Mouse (Mus musculus) frontal cortex, adult 2 months (tissue): ENCODE data around the gene Pih1d3. TPM values are rescaled to one million over a fixed set of nuclear protein-coding genes. Genes with fewer than 3 reads are reported as not detected.

ENCODE experiments used
- DNase-seq, 2 experiments: peaks; one replicate each; pipeline ENCODE4 v3.0.0; 2022; ENCODE audit warnings: low spot score in 1 of 2; ENCODE audit errors: extremely low spot score in 1 of 2
- polyA plus RNA-seq: library from polyadenylated mRNA; depleted of rRNA; stranded (reverse); fragments of >200 nt; gene quantifications from 2 replicates; pipeline ENCODE4 v1.2.3, GENCODE M21; 2012; rRNA removed

The Pih1d3 gene
- not detected in 2 replicates for polyA plus RNA-seq

DNA sequence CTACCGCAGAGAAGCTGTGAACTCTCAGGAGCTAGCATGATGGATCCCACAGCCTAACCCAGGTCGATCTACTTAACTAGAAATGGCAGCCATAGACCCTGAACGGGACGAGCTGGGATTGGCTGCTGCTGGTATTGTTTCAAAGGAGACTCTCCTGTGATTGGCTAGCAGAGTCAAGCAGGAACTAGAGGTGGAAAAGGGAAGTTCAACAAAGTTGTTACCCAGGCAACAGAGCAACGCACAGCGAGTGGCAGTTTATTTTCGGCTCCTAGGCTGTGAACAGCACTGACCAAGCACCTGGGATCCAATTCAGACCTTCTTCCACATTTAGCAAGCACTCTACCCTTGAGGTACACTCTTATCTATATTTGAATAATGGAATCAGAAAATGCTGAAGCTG is at the start of gene Pih1d3, which contains the start of gene 4931428L18Rik:
TSS of gene Pih1d3 (plus strand) at position 275 of the 400 bp plus-strand sequence.
TSS of gene 4931428L18Rik (minus strand) at position 121 of the 400 bp plus-strand sequence.
- DNase-seq: no peak

DNA sequence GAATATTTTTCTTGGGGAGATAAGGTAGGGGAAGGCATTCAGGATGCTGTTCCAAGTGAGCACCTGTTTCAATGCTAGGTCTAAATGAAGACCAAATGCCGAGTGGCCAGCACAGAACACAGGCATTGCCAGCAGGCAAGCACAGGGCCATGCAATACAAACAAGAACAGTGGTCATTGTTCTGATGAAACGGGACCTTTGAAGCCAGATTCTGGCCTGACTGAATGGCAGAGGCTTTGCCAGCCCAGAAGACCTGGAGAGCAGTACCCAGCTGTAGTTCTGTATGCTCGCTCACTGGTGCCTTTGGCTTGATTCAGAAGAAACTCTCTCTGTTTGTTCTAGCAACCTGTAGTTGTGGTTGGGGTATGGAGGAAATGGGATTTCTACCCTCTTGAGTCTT is 47.2 kb upstream of the Pih1d3 start:
- DNase-seq: no peak

DNA sequence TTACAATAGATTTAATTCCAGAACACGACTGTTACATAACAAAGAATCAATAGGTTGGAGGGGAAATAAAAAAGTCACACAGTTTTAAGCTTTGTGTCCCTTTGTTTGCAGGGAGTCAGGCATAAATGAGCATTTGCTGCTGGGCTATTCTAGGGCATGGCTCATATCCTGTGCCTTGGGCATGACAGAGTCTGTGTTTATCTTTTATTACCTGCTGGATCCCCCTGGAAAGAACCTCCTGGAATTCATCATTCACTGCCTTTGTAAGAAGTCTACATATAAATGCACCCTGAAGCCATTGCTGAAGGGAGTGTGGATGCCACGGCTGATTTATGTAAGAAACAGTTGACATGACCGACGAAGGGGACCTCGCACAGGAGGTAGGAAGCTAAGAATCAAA is 46.5 kb upstream of the Pih1d3 start, which contains the start of gene Lgsn:
TSS of gene Lgsn (plus strand) at position 301 of the 400 bp plus-strand sequence.
- DNase-seq: no peak

DNA sequence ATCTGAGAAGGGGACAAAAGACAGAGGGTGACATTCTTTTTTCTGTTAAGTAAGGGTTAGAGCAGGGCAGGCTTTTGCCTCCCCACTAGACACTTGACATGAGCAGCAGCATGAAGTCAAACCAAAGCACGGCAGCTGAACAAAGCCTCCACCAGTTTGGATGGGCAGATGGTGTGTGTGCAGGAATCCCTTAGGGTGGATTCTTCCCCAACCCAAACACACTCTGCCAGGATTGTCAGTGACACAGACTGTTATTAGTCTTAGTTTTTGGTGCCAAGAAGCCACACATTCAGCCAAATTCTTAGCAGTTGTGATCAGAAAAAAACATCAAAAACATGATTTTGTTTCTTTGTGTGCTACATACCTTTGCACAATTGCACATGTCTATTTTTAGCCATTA is 44.4 kb upstream of the Pih1d3 start:
- peak in 1 of 2 experiments; percentile 16 for DNase-seq

DNA sequence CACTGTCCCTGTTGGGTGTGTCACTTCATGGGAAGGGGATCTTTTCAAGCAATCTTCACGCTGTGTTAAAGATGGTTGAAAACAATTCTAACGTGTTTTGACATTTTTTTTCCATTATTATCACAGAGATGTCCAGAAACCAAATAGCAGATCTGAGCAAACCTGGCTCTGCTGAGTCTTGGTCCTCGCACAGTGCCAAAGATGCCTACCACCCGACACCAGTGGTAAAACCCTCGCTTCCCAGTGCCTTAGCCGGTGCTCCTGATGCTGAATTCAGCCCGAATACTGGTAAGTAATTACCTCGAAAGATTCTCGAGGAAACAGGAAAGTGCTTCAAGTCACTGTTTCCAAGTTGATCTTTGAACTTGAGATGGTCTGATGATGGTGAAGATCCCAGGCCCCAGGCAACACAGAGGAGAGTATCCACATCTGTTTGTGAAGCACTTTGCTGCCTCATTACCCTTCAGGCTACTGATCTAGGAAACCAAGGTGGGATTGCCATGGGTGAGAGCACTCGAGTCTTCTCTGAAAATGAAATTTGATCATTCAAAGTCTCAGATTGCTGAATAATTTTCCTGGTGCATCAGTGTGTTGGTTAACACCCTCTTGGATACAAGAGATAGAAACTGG is 32.3 kb upstream of the Pih1d3 start:
- DNase-seq: no peak

DNA sequence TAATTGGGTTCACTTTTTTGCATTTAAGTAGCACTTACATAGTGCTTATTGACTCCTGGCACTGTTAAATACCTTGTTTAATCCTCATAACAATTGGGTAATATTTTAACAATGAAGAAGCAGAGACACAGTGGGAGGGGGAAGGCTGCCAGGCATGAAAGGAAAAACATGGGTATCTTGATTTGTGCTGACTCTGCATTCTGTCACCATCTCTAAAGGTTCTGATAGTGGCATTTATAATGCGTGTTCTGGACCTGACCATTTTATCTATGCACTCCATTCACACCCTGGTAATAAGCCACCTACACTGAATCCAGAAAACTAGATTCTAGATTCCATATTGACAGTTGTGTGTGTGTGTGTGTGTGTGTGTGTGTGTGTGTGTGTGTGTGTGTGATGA is 27.0 kb upstream of the Pih1d3 start:
- no peak for DNase-seq

DNA sequence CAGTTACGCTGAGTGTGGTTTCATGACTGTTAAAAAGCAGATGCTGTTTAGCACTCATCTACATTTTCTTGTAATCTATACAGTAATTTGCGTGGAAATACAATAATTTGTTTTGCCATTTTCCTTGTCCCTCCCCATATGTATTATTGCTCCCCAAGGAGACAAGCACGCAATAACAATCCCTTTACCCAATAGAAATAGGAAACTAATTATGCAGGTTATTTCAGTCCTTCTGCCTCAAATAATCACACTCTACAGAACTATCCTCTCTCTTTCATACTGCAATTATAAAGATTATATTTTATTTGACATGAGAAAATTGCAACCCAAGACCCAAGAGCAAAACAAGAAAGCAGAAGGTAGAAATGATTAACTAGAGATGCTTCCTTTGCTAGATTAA is 25.7 kb upstream of the Pih1d3 start:
- DNase-seq: no peak

DNA sequence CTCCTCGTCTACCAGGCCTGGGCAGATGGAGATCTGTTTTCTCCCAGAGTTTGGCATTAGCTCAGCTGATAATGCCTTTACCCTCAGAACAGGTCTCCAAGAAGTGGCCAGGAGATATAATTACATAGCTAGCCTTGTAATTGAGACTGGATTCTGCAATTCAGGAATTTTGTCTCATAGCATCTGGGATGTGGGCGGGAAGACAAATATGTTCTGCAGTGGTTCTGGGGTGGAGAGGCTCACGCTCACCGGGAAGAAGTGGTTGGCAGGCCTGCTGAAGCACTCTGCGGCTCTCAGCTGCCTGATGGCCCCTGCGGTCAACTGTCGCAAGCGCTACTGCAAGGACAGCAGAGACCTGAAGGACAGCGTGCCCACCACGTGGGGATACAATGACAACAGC is 18.9 kb upstream of the Pih1d3 start:
- DNase-seq: peak; percentile 16 to 63

DNA sequence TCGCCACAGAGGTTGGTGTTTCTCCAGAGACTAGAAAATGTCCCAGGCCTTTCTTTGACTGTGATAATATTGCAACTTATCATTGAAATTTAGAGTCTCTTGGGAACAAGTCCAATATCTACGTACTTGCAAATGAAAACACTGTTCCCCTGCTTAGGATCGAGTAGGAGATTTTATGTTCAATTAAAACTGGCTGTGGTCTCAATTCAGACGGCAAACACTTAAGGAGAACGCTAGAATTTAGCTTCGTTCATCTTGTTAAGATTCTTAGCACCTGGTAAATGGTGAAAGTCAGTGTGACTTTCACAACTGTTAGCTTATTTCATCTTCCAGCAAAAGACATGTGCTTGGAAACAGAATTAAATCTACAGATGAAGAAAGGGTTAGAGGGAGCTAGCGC is 17.3 kb upstream of the Pih1d3 start:
- no peak for DNase-seq

DNA sequence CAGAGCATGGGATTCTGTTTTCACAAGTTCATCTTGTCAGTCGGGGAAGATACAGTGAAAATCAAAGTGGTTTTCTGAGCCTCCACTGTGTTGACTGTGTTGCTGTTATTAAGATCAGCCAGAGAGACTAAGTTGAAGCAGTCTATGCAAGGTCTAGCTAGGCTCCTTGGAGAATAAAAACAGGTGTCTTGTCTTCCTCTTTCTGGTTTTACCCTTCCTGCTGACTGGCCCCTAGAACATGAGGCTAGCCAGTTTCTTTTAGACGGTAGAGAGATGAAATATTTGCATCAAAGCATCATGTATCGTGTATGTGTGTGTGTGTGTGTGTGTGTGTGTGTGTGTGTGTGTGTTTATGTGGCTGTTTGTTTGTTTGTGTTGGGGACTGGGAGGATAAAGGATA is 16.9 kb upstream of the Pih1d3 start:
- DNase-seq: no peak

DNA sequence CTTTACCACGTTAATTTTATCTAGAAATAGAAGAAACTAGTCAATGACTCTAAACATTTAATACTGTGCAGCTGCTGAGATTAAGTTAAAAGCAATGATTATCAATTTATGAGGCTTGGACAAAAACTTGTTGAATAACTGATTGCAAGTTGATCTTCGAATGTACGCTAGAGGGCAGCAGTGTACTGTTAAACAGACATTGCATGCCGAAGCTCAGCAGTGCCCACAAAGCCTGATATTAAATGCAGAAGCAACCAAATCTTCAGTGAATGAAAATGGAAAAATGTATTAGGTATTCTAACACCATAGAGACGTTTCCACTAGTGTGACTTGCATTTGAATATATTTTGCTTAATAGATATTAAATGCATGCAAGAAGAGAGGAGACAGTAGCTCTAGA is 12.5 kb upstream of the Pih1d3 start:
- peak; percentile 23 to 87 for DNase-seq

DNA sequence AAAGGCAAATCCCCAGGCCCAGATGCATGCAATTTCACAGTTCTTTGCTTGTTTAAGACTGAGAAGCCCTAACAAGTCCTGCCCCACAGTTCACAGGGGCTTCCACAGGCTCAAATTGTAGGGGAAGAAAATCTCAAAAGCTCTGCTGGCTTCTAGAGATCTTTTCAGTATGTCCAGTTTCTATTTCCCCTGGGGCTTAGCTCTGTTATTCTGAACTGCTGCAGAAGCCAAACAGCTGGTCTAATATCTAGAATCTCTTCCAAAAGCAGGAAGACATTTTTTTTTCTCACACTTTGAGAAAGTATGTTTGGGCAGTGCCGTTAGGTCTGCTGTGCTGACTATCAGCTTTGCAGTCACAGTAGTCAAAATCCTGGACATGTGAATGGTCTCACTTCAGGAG is 7.8 kb upstream of the Pih1d3 start:
- DNase-seq: no peak

DNA sequence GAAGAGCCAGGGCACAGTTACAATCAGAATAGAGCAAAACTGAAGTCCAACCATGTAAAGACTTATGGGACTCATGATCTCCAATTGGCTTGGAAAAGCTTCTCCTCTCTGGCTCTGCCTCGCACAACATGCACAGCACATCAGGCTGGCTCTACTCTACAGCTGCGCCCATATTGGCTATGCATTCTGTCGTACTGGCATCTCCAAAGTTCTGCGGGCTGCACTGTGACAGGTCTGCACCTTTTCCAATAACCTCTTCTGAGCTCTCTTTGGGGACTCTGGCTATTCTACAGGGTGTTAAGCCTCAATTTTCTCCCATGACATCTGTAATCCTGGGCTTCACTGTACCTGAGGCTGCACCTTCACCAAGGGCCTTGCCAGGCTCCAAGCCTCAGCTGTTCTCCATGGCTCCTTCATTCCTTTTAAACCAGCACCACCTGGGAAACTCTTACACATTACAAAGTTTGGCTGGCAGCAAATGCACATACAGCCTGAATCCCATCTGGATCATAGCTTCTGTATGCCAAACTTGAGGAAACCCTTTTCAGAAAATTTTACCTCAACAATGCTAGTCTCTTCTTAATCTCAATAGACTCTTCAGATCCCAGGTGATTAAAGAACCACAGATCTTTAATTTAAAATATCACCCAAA is 1.9 kb upstream of the Pih1d3 start:
- DNase-seq: no peak

DNA sequence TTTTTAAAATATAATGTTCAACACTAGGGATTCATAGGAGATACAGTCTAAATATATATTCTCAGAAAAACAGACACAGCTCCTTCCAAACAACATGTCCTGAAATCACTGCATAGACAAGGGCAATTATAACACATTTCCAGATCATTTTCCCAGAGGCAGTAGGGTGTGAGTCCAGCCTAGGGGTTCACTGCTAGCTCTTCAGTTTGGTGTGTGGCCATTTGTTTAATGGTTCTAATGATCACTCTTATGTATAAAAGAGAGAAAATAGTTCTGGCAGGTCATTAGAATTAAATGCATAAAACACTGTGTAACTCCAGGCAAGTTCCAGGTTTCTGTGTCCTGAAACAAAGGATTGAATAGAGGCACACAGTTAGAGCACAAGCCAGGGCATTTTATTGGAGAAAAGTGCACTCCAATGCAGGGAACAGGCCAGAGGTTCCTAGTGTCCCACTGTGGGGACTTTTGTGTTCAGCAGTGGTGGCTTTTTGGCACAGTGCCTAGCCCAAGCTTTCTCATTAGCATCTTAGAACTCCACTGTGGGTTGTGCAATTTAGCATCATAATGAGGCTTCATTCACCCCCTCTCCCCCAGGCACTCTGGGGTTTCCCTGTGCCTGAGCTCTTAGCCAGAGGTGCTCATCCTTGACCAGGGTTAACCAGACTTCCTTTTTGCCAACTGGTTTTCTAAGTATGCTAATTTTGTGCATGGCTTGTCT is 10.8 kb downstream of the Pih1d3 start:
- DNase-seq: peak; percentile 6 to 40

DNA sequence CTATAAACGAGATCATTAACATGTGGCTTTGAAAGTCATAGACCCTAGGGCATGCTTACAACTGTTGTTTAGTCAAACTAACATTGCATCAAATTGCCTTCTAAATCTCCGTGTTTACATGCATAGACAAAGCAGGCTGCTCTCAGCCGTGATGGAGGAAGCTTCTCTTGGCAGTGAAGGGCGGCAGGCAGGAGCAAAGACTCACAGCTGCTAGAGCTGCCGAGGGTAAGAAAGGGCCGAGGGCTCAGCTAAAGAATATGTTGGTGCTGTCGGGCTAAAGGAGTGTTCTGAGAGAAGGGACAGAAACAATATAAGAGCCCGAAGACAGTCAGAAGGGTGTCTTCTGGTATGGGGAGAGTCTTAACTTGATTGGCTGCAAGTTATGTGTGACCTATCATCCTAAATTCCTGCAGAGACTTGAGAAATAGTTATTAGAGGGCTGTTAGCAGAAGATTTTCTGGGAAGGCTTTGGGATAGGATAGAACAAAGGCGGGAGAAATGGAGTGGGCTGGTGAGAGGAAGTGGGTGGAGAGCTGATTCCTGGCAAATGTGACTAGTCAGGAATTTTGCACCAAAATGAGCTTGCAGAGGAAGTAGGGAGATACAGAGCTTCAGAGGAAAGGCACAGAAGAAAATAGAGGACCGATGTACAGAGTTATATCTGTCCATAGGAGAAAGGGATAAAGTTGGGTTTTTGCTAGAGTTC is 37.7 kb downstream of the Pih1d3 start:
- peak; percentile 33 to 63 for DNase-seq

Other genes starting within 250 kb of the Pih1d3 start
- gene AC153137.1, start 244.9 kb upstream of the Pih1d3 start, polyA plus RNA-seq: not detected in 2 replicates
- gene Lgsn, start 46.4 kb upstream of the Pih1d3 start, polyA plus RNA-seq: 0.08 TPM in 1 of 2 replicates, not detected in the other
- gene 4931428L18Rik, start 154 bp upstream of the Pih1d3 start, polyA plus RNA-seq: not detected in 2 replicates